Mouse (Mus musculus): ENCODE data around the gene Trmt44. TPM values are rescaled to one million over a fixed set of nuclear protein-coding genes. Genes with fewer than 3 reads are reported as not detected.

Trmt44 gene
- total and polyA plus RNA-seq, 3 experiments = 4.0 to 6.8 (median 5.4) TPM

GRCm38 (mm10) chr5:35541059-35541790 lies 33.6 kb downstream of the Trmt44 start:
- no peak for DNase-seq

GRCm38 (mm10) chr5:35540555-35540954 lies 34.3 kb downstream of the Trmt44 start:
- no peak for DNase-seq

GRCm38 (mm10) chr5:35539576-35539975 lies 35.3 kb downstream of the Trmt44 start:
- DNase-seq = no peak

- DNase-seq = no peak
Measured at GRCm38 (mm10) chr5:35538022-35538421, 36.8 kb downstream of the Trmt44 start.

- DNase-seq = no peak
Measured at GRCm38 (mm10) chr5:35537474-35537873, 37.4 kb downstream of the Trmt44 start.

- no peak for DNase-seq
Measured at GRCm38 (mm10) chr5:35536271-35536670, 38.6 kb downstream of the Trmt44 start.

- DNase-seq = no peak
Measured at GRCm38 (mm10) chr5:35531586-35531985, 43.3 kb downstream of the Trmt44 start.

- no peak for DNase-seq
Measured at GRCm38 (mm10) chr5:35530442-35530841, 44.4 kb downstream of the Trmt44 start.

- no peak for DNase-seq
Measured at GRCm38 (mm10) chr5:35525469-35526123, 49.3 kb downstream of the Trmt44 start, which contains the start of gene Cpz. Gene Cpz (minus strand): TSS chr5:35525698.

- no peak for DNase-seq
Measured at GRCm38 (mm10) chr5:35524381-35524780, 50.5 kb downstream of the Trmt44 start.

- peak; percentile 52 for DNase-seq
Measured at GRCm38 (mm10) chr5:35523735-35524134, 51.1 kb downstream of the Trmt44 start.

- DNase-seq = peak; percentile 68
Measured at GRCm38 (mm10) chr5:35516781-35517180, 58.1 kb downstream of the Trmt44 start.

GRCm38 (mm10) chr5:35510589-35510988 lies 64.3 kb downstream of the Trmt44 start:
- peak; percentile 58 for DNase-seq

Other genes with a start within 250 kb of the Trmt44 start
- not detected for gene Hmx1, start 186.0 kb downstream of the Trmt44 start, total RNA-seq (2021)
- 0.67 TPM in 1 of 2 replicates, not detected in the other for gene Hmx1, start 186.0 kb downstream of the Trmt44 start, polyA plus RNA-seq (2012; rRNA removed)
- under 1 TPM; 0.45 to 0.72 TPM for gene Cpz, start 49.4 kb downstream of the Trmt44 start, total RNA-seq (2021)
- 5.5 and 5.7 TPM in 2 replicates for gene Cpz, start 49.4 kb downstream of the Trmt44 start, polyA plus RNA-seq (2012; rRNA removed)
- gene Acox3, start 8.0 kb upstream of the Trmt44 start, total RNA-seq (2021) = 10 to 100 TPM; 56.9 to 62.1 TPM
- gene Acox3, start 8.0 kb upstream of the Trmt44 start, polyA plus RNA-seq (2012; rRNA removed) = 58.2 and 60.7 TPM in 2 replicates
- 10 to 100 TPM; 23.8 to 58.0 TPM for gene Htra3, start 104.7 kb upstream of the Trmt44 start, total RNA-seq (2021)
- 162 and 311 TPM in 2 replicates for gene Htra3, start 104.7 kb upstream of the Trmt44 start, polyA plus RNA-seq (2012; rRNA removed)
- gene Sh3tc1, start 164.9 kb upstream of the Trmt44 start, total RNA-seq (2021) = 10 to 100 TPM; 22.2 to 25.8 TPM
- gene Sh3tc1, start 164.9 kb upstream of the Trmt44 start, polyA plus RNA-seq (2012; rRNA removed) = 27.7 and 28.0 TPM in 2 replicates
- gene Ablim2, start 182.8 kb upstream of the Trmt44 start, total RNA-seq (2021) = 10 to 100 TPM in 1 of 2 experiments, 1 to 10 TPM in 1; 9.5 to 10.1 TPM
- 34.8 and 38.2 TPM in 2 replicates for gene Ablim2, start 182.8 kb upstream of the Trmt44 start, polyA plus RNA-seq (2012; rRNA removed)